Mouse (Mus musculus) kidney, adult 2 months (tissue): ENCODE results near the gene Chml.

Experiments used
- CTCF ChIP-seq: fragments of 200-500 bp; conservative IDR thresholded peaks from 2 replicates; pipeline ENCODE4 v1.5.1; 2011; ENCODE audit warnings: low read depth, mild to moderate bottlenecking, control low read depth, low read length, moderate library complexity, mixed read lengths; ENCODE audit not compliant: insufficient read depth, insufficient read length
- POLR2A ChIP-seq: fragments of 200-500 bp; IDR thresholded peaks from one replicate; pipeline ENCODE4 v1.6.1; 2011; ENCODE audit warnings: low read depth, low read length, control low read depth

- TF ChIP-seq POLR2A (no peak), CTCF (no peak)
Measured at GRCm38 (mm10) chr1:175699796-175700195, 7.1 kb upstream of the Chml start.
